Mouse (Mus musculus): Measurements from ENCODE around the gene Fgd2.

Gene Fgd2

GRCm38 (mm10) chr17:29397480-29398433, 37.0 kb downstream of the Fgd2 start:
- no peak for DNase-seq (ENCODE audit: low spot score)

DNA sequence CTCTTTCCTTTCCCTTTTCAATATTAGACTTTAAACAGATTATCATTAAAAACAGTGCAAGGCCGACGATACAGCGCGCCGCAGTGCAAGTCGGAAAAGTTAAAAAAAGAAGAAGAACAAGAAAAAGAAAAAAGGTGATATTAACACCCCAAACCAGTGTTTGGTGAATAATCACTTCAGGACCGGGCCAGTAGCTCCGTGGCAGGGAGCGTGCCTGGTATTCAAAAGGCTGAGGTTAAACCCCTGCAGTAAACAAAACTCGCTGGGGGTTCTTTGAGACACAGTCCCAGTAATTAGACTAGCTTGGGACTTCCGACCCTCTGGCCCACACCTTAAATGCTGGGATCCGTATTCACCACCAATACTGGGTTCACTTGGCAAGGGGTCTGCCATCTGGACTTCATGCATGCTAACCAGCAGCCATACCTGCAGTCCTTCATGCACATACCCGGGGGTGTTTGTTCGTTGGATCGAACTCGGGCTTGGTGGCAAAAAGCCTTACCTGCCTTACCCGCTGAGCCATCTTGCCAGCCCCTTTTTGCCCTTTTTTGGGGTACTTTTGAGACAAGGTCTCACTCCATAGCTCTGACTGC, 37.8 kb downstream of the Fgd2 start:
- DNase-seq (ENCODE audit: low spot score) = no peak

- DNase-seq (ENCODE audit: low spot score) = no peak
Measured at GRCm38 (mm10) chr17:29399241-29399910, 38.7 kb downstream of the Fgd2 start.

GRCm38 (mm10) chr17:29400044-29400443, 39.3 kb downstream of the Fgd2 start:
- no peak for DNase-seq (ENCODE audit: low spot score)

- no peak for DNase-seq (ENCODE audit: low spot score)
Measured at GRCm38 (mm10) chr17:29401741-29402268, 41.1 kb downstream of the Fgd2 start.

DNA sequence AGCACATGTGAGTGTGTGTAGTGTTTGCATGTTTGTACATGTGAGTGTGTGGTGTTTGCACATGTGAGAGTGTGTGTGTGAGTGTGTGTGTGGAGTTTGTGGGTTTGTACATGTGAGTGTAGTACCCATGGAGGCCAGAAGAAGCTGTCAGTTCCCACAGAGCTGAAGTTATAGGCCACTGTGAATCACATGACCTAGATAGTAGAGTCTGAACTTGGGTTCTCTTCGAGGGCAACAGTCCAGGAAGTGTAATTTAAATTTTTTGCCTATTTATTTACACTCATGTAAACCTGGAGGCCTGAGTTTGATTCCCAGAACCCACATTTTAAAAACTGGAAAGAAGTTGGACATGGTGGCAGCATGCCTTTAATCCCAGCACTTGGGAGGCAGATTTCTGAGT, 42.5 kb downstream of the Fgd2 start:
- no peak for DNase-seq (ENCODE audit: low spot score)

GRCm38 (mm10) chr17:29405501-29405900, 44.8 kb downstream of the Fgd2 start:
- DNase-seq (ENCODE audit: low spot score) = no peak

DNA sequence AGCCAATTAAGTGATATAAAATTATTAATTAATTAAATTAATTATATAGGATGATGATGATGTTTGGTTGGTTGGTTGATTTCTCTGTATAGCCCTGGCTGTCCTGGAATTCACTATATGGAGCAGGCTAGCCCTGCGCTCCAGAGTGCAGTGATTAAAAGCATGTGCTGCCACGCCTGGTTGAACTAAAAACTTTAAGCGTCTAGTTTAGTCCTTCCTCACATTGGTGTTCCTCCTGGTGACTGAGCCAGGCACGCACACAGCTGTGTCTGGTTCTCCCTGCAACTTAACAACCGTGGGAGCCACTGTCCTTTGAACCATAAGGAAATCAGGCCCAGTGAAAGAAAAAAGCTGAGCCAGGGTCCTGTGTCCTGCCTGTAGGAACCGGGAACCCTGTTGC, 45.4 kb downstream of the Fgd2 start:
- DNase-seq (ENCODE audit: low spot score) = no peak

- DNase-seq (ENCODE audit: low spot score) = no peak
Measured at GRCm38 (mm10) chr17:29407405-29407804, 46.7 kb downstream of the Fgd2 start.

DNA sequence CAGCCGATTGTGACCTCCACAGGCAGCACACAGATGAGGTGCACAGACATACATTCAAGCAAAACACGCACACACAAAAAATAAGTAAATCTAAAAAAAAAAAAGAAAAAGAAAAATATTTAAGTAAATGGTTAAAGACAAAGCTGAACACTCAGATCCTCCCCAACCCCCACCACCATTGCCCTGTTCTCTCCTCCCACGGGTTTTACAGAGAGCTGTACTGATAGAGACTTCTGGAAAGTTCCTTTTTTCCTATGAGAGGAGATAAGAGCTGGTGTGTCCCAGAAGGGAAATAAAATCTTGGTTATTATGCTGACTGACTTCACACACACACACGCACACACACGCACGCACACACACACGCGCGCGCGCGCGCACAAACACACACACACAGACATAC, 47.6 kb downstream of the Fgd2 start:
- DNase-seq (ENCODE audit: low spot score) = no peak

GRCm38 (mm10) chr17:29409800-29410343, 49.2 kb downstream of the Fgd2 start:
- no peak for DNase-seq (ENCODE audit: low spot score)

- no peak for DNase-seq (ENCODE audit: low spot score)
Measured at GRCm38 (mm10) chr17:29411821-29412425, 51.2 kb downstream of the Fgd2 start.

GRCm38 (mm10) chr17:29414566-29414965, 53.9 kb downstream of the Fgd2 start:
- DNase-seq (ENCODE audit: low spot score) = peak; percentile 90

DNA sequence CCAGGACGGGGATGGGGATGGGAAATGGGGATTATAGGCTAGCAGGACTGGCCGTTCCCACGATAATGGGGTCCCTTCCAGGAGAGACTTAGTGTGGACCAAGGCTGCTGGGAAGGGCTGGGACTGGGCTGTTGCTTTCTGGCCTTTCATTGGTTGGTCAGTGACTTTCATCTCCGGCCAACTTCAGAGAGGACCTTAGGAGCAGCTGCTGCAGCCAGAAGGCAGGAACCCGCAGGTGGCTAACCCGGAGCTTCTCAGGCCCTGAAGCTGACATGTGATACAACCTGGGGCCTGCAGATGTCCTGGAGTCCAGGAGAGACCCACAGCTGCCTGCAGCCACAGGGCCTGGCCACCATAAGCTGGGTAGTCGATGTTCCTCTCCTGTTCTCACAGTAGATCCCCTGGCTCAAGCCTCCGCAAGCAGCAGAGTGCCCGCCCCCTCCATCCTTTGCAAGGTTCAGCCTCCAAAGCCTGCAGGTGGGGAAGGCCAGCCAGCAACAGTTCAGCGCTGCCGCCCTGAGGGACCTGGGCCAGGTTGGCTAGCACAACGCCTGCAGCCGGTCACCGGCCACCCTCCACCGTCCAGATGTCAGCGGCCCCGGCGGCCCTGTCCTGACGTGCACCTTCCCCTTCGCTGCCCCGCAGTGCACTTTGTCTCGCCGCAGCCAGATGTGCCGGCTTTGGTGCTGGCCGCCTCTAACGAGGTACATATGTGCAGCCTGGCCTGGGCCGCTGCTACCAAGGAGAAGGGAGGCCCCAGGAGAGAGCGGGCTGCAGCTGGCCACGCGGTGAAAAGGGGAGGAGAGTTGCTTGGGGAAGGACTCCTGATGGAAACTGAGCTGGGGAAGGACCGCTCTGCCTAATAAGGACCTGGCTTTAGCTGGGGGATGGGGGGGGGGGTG, 55.3 kb downstream of the Fgd2 start:
- DNase-seq (ENCODE audit: low spot score) = no peak

DNA sequence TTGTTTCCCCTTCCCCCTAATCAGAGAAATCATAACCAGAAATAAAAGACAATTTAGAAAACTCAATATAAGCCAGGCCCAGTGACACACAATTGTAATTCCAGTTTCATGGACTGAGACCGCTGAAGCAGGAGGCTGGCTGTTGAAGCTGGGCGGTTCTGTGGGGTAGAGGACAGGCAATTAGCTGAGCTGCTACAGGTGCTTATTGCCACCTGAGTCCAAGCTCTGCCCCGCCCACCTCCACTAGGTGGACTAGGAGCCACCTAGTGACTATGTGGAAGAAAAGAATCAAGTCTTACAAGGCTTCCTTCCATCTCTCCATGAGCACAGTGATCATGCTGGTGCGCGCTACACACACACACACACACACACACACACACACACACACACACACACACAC, 56.0 kb downstream of the Fgd2 start:
- no peak for DNase-seq (ENCODE audit: low spot score)

DNA sequence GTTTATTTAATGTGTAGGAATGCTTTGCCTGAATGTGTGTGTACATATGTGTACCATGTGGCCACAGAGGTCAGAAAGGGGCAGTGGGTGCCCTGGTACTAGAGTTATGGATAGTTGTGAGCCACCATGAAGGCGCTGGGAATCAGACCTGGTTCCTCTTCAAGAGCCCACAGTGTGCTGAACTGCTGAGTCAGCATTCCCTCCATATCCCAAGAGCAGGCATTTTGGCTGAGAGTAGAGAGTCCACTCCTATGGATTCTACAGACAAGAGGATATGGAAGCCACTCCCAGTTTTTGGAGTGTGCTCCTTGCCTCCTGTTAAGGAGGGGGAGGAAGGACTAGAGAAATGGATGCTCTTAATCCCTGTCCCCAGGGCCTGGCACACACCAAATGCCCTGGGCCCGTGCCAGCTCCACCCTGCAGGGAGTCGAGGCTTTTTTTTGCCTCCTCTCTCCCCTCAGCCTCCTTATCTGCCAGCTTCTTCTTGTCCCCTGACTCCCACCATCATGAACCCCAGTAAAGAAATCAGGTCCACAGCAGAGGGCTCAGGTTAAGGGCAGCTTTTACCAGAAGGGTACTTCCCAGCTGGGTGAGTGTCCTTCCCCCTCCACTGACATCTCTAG, 58.2 kb downstream of the Fgd2 start:
- DNase-seq (ENCODE audit: low spot score) = no peak

DNA sequence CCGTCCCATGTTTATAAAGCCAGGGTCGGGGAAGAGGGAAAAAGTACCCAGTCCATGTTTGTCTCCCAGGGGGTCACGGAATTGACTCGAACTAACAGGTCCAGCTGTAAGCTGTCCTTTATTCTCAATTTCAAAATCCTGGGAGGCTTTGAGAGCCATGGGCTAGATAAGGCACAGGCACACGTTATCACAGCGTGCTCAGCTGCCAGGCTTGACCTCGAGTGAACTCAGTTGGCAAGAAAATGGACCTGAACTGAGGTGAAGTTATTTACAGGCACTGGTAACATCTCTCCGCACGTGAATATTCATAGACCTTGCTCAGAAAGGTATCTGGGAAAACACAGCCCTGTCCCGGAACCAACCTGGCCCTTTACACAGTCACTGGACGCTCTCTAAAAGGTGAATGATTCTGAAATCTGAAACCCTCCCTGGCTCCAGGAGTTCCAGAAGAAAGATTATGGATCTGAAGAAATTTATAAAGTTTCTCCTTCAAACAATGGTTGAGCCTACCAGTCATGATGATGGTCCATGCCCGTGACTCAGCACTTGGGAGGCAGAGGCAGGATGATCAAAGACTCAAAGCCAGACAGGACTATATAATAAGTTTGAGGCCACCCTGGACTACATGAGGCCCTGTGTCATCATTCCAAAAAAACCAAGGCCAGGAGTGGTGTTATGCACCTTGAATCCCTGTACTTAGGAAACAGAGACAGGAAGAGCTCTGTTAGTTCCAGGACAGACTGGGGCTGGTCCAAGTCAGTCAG, 59.4 kb downstream of the Fgd2 start:
- DNase-seq (ENCODE audit: low spot score) = peak; percentile 17

DNA sequence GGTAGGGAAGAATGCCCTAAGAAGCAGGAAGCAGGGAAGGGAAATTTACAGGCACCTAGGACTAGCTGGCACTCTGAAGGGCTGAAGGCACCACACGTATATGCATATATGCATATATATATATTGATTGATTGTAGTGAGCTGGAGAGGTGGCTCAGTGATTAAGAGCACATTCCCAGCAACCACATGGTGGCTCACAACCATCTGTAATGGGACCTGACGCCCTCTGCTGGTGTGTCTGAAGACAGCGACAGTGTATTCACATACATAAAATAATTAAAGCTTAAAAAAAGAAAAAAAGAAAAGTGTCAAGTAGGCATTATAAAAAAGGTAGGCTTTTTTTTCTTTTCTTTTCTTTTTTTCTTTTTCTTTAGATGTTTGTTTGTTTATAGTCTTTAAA, 60.6 kb downstream of the Fgd2 start:
- DNase-seq (ENCODE audit: low spot score) = no peak

GRCm38 (mm10) chr17:29422337-29422736, 61.6 kb downstream of the Fgd2 start:
- DNase-seq (ENCODE audit: low spot score) = no peak

All from adipocyte (in vitro differentiated cells).